Mouse (Mus musculus): ENCODE measurements at regions not wholly inside any gene's neighbourhood (a gene's known extent, or its start where the extent isn't known, plus 50 kb on each side); places are given as distances from the start of the nearest gene placed in this dataset.

GRCm38 (mm10) chr14:25306166-25306565 is 152.8 kb upstream of the Zmiz1 start:
- TF ChIP-seq POLR2A (IDR thresholded peaks at IDR 0.05; ENCODE audit: borderline replicate concordance, insufficient read depth, low read length) (no peak), CTCF (IDR thresholded peaks at IDR 0.05; ENCODE audit: borderline replicate concordance, insufficient read depth, low read depth, low read length) (no peak)

Data from cerebellum, adult 2 months (tissue).